Mouse (Mus musculus) thymus, postnatal 25 days (tissue): ENCODE results near the gene Trpm1.

ENCODE experiments used
- DNase-seq: peaks from one replicate; pipeline ENCODE4 v3.0.0; 2022

Gene Trpm1

DNA sequence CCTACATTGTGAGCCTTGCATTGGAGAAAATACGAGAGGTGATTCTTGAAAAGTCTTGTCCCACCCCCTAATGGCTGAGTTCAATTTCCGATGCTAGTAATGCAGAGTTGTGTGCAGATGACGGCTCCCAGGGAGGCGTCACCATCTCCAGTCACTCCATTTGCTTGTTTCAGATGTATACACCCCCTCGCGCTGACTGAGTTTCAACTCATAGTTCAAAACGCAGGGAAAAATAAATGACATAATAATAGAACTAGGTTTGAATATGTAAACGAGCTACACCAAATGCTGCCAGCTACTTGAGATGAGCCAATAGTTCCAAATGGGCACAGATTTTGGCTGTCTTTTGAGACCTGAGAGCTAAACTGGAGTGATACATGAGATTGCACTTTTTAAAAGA, 84.1 kb downstream of the Trpm1 start:
- DNase-seq: no peak

GRCm38 (mm10) chr7:64238410-64239086, 84.9 kb downstream of the Trpm1 start:
- DNase-seq: no peak

- no peak for DNase-seq
Observed at GRCm38 (mm10) chr7:64239138-64239805, 85.6 kb downstream of the Trpm1 start.

DNA sequence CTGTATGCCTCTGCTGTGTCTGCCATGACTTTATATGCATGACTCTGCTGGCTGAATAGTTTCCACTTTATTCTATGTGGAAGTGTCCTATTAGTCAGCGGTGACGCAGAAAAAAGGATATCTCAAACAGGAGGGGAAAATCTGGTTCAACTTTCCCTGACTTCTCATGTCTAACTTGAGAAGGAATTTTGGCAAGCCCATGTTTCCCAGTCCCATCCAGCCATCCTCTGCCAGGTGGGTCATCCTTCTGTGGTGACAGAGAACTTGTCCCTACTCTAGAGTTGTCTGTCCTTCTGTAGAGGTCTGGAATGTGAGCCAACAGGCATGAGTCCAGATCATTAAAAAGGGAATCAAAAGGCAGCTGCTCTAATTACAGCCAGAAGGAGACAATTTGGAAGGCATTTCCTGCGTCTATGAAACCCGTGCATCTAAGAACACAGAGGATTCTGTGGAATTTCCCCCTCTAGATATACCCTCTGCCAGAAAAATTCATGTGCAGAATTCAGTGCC, 86.2 kb downstream of the Trpm1 start:
- no peak for DNase-seq

DNA sequence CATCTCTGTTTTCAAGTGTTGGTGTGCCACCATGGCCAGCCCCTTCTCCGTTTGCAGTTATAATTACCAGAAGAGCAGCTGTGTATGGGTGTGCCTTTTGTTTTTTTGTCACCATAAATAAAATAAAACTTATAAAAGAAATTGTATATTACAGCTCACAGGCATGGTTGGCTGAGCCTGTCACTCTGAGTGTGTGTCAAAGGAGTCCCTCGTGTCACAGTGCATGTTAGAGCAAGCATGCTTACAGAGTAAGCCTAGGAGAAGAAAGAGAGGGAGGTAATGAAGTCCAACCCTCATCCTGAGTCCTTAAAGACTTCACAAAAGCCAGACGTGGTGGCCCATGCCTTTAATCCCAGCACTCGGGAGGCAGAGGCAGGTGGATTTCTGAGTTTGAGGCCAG, 88.8 kb downstream of the Trpm1 start:
- DNase-seq: no peak

GRCm38 (mm10) chr7:64244371-64244770, 90.7 kb downstream of the Trpm1 start:
- no peak for DNase-seq

DNA sequence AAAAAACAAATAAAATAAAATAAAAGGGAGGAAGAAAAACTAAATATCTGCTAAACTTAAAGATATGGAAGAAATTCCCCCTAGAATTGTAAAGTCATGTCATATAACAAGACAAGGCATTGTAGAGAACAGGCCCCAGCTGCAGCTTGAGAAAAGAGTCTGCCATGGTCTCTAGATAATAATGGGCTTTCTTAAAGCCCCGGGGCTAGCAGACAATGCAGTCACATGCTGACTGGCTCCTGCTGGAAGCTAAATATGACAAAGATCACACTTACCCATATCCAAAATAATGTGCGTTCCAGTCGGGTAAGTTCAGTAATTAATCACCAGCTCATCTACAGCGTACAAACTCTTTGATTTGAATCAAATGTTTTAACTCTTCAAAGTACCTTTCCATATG, 93.1 kb downstream of the Trpm1 start:
- DNase-seq: no peak

DNA sequence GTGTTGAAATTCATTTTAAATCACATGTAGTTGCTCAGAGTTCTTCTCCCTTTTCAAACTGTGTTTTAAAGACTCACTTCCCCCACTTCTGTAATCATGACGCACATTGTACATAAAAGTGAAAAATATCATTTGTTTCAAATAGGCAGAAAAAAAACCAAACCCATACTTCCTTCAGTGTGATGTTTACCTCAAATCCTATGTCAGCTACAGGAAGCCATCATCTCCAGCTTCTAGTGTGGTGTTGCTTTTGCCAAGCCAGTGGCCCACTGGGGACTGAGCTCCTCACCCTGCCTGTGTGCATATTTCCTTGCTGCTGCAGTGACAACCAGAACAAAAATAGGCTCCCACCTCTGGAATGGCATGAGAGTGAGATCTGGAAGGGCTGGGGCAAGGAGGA, 94.7 kb downstream of the Trpm1 start:
- DNase-seq: no peak

GRCm38 (mm10) chr7:64249715-64250114, 96.1 kb downstream of the Trpm1 start:
- DNase-seq: no peak

GRCm38 (mm10) chr7:64250417-64250816, 96.8 kb downstream of the Trpm1 start:
- no peak for DNase-seq

- DNase-seq: no peak
Observed at GRCm38 (mm10) chr7:64253736-64254135, 100.1 kb downstream of the Trpm1 start.

- no peak for DNase-seq
Observed at GRCm38 (mm10) chr7:64265502-64266279, 112.1 kb downstream of the Trpm1 start.

DNA sequence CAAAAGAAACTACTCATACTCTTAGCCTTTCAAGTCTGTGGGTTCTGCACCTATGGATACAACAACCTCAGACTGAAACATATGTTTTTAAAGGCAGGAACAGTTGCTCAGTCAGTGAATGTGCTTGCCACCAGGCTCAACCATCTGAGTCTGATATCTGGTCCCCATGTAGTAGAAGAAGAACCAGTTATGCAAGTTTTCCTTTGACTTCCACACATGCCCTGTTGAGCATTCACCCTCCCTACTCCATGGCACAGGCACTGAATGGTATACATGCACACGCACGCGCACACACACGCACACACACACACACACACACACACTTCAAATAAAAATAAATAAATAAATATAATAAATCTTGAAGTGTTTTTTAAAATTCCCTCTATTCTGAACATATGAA, 113.0 kb downstream of the Trpm1 start:
- DNase-seq: no peak

GRCm38 (mm10) chr7:64271926-64272325, 118.3 kb downstream of the Trpm1 start:
- no peak for DNase-seq

- DNase-seq: no peak
Observed at GRCm38 (mm10) chr7:64275518-64275917, 121.9 kb downstream of the Trpm1 start.

DNA sequence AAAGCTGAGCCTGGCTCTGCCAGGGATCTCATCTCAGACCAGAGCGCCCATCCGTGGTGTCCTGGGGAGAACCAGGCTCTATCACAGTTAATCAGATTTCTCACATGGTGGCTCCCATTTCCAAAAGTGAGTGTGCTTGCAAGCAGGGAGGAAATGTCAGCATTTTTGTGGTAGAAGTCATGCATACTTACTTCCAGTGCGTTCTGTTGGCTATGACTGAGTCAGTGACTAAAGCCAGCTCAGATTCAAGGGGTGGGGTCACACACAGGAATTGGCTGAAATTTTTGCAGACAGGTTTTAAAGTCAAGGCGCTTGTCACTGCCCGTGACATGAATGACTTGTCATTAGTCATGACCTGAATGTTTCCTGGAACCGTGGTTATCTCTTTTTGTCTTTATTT, 123.3 kb downstream of the Trpm1 start:
- no peak for DNase-seq

DNA sequence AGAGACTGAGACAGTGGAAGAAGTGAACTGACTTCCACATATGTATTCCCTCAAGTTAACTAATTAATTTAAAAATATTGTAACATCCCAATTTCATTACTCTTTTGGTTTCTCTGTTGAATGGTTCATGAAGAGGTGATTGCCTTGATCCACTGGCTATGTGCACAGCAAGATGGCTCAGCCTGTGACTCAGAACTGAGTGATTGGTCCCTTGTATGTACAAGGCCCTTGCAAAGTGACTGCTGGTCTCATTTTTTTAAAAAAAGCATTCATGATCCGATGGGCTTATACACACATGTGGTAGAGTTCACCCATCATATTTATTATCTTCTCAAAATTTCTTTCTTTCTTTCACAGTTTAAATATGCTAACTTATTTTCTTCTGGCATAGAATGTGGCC, 124.9 kb downstream of the Trpm1 start:
- no peak for DNase-seq

DNA sequence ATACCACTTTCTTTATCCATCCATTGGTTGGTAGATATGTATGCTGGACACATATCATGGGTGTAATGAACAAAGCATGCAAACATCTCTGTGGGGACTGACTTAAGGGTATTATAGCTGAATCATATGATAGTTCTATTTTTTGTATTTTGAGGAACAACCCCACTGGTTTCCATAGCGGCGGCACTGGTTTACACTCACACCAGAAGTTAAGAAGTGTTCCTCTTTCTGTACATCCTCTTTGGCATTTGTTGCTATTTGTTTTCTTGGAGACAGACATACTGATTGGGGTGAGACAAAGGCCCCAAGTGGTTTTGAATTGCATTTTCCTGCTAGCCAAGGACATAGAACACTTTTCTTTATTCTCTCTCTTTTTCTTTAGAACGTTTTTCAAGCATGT, 125.9 kb downstream of the Trpm1 start:
- DNase-seq: no peak

- no peak for DNase-seq
Observed at GRCm38 (mm10) chr7:64286566-64286965, 132.9 kb downstream of the Trpm1 start.

DNA sequence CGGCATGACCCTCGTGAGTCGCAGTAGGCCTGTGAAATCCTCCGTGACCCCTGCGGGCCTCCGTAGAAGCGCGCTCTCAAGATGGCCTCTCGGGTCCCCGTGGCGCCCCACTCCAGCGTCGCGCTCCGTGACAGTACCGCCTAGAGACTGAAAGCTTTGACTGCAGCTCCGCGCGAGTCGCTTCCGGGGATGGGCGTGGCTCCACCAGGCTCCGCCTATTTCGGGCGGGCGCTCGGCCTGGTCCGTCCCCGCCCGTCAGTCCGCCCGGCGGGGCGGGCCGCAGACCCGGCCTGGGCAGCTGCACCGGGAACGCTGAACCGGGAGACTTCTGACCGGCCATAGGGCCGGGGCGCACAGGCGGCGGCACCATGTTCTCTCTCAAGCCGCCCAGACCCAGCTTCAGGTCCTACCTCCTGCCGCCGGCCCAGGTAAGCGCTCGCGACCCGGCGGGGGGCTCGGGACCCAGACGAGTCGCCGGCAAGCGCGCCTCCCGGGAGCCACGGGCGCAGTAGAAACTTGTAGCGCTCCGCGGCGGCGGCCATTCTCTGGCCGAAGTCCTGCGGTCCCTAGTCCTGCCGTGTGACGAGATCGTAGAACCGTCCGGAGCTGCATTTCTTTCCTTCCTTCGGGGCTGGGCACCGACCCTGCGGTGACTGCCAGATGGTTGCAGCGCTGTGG, 133.9 kb downstream of the Trpm1 start, which contains the start of gene Mtmr10:
TSS of gene Mtmr10 (plus strand) at position 240 of the 678 bp plus-strand sequence.
- DNase-seq: peak; percentile 98

DNA sequence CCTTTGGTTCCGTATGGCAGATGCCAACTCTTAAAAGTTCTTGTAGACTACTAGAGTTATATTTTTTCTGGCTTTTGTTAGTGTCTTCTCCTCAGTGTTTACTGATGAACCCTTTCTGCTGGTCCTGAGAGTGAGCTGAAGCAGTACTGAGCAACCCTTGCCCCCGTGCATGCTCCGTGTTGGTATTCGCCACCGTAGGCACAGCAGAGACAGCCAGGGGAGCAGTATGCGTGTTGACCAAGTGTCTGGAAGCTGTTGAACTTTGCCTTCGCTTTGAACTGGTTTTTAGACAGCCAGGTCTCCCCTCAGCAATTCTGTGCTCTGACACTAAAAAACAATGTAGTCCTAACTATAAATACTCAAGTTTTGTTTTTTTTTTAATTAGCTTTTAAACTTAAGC, 135.8 kb downstream of the Trpm1 start:
- DNase-seq: no peak

DNA sequence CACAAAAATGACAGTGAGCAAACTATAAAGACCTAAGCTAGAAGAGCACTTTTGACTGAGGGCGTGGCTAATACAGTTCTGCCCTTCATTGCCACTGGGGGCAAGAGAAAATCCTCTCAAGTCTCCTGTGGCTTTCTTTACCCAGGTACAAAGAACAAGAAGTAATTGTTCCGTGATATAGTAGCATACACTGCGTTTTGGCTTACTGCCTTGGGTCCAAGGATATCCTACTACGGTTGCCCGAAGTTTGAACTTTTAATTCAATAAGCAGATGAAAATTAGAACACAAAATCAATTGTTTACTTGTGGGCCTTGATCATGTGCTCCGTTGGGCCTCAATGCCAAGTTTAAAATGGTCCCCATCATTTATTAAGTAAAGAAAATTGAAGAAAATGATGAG, 136.8 kb downstream of the Trpm1 start:
- no peak for DNase-seq

DNA sequence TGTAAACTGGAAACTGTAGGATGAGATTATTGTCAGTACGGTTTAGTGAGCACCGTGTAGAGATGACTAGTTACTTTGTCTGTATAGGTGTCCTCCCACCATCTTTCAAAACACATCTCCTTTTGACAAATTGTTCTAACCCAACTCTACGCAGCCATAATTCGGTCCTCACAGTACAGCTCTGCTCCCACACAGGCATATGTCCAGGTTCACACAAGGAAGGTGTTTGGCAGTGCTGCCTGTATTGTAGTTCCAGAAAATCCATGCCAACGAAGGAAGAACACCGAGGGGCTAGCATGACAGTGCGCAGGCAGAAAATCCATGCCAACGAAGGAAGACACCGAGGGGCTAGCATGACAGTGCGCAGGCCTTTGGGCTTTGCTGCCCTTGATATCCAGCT, 138.1 kb downstream of the Trpm1 start:
- DNase-seq: no peak
